8 mouse cellular contexts compared by ENCODE assay signal in genomic region chr8:46209057-46209456, GRCm38 (mm10). TPM values are rescaled to one million over a fixed set of nuclear protein-coding genes. Genes with fewer than 3 reads are reported as not detected.
DNase-seq lines count a peak whose midpoint lies in the region; ATAC-seq and TF ChIP-seq lines count a peak whose summit lies in the region.

No protein-coding gene starts in this region.

- H3K4me1 ChIP-seq in heart, embryonic 11.5 days (ENCODE audit: control insufficient read depth, insufficient read depth, low read length): peaks cover 38% of the 10 kb centered on the region
- peaks cover 0 to 15% of the 10 kb centered on the region in 2 experiments; a peak in 3 of 4 replicates for H3K4me1 ChIP-seq in ES-E14 (ENCODE audit: control insufficient read depth in 2 of 2, insufficient read depth in 2 of 2, low read length in 2 of 2, poor library complexity in 1 of 2)
- H3K4me1 ChIP-seq in forebrain, embryonic 12.5 days: peaks cover 34% of the 10 kb centered on the region
- H3K4me1 ChIP-seq in kidney, postnatal 0 days (replicated peaks; ENCODE audit: insufficient read depth, low read length): peaks cover 24% of the 10 kb centered on the region
- H3K4me1 ChIP-seq in olfactory bulb, adult 2 months (ENCODE audit: control insufficient read depth, insufficient read depth, low read length): peaks cover 15% of the 10 kb centered on the region

- no peak for TF ChIP-seq CTCF in kidney, postnatal 0 days (IDR thresholded peaks at IDR 0.05; ENCODE audit: low read depth)
- TF ChIP-seq CTCF in olfactory bulb, adult 2 months (IDR thresholded peaks at IDR 0.05; ENCODE audit: insufficient read depth, low read depth, low read length): no peak

- H3K9ac ChIP-seq in heart, embryonic 11.5 days (ENCODE audit: low read depth, low read length): peak overlapping the region; percentile 98
- H3K9ac ChIP-seq in ES-E14 (ENCODE audit: insufficient read depth, low read depth, low read length, poor library complexity, severe bottlenecking): peak overlapping the region; percentile 28; the same call in 1 of the 2 replicates
- H3K9ac ChIP-seq in forebrain, embryonic 12.5 days: peak overlapping the region; percentile 92
- H3K9ac ChIP-seq in kidney, postnatal 0 days (ENCODE audit: low read depth, low read length): peak overlapping the region; percentile 98; the same call in 1 of the 2 replicates

- in situ Hi-C loops in ES-E14 (cut with MboI; ENCODE audit: low sequenced_read_pairs in 2 of 2, unreplicated experiment in 2 of 2): no loop called here

- H3K27ac ChIP-seq in heart, embryonic 11.5 days (ENCODE audit: low read depth, low read length): peak overlapping the region; percentile 55
- no peak overlapping the region for H3K27ac ChIP-seq in ES-E14 (ENCODE audit: insufficient read depth, low read depth, low read length, poor library complexity, severe bottlenecking)
- no peak overlapping the region for H3K27ac ChIP-seq in forebrain, embryonic 12.5 days
- no peak overlapping the region for H3K27ac ChIP-seq in kidney, postnatal 0 days
- no peak overlapping the region for H3K27ac ChIP-seq in olfactory bulb, adult 2 months (ENCODE audit: insufficient read depth, low read depth, low read length)

- no peaks in the 10 kb centered on the region for H3K27me3 ChIP-seq in heart, embryonic 11.5 days (ENCODE audit: control insufficient read depth, insufficient read depth, low read length)
- no peaks in the 10 kb centered on the region for H3K27me3 ChIP-seq in forebrain, embryonic 12.5 days
- no peaks in the 10 kb centered on the region for H3K27me3 ChIP-seq in kidney, postnatal 0 days (ENCODE audit: insufficient read depth, low read length)

- TF ChIP-seq POLR2A in olfactory bulb, adult 2 months (IDR thresholded peaks at IDR 0.05; ENCODE audit: insufficient read depth, low read depth, low read length): no peak

- no peaks in the 10 kb centered on the region for H3K9me3 ChIP-seq in heart, embryonic 11.5 days (replicated peaks; ENCODE audit: control insufficient read depth, low read length)
- H3K9me3 ChIP-seq in ES-E14 (ENCODE audit: control insufficient read depth, insufficient read depth, low read depth, low read length): no peaks in the 10 kb centered on the region
- H3K9me3 ChIP-seq in forebrain, embryonic 12.5 days: no peaks in the 10 kb centered on the region
- H3K9me3 ChIP-seq in kidney, postnatal 0 days (replicated peaks; ENCODE audit: low read length): no peaks in the 10 kb centered on the region

- peak overlapping the region; percentile 95 for H3K4me3 ChIP-seq in heart, embryonic 11.5 days (ENCODE audit: low read depth, low read length)
- peak overlapping the region in 1 of 2 experiments; percentile 30; a peak in 1 of 4 replicates for H3K4me3 ChIP-seq in ES-E14 (ENCODE audit: insufficient read depth in 1 of 2, low read depth in 1 of 2, low read length in 2 of 2, poor library complexity in 1 of 2, severe bottlenecking in 1 of 2)
- H3K4me3 ChIP-seq in forebrain, embryonic 12.5 days (replicated peaks): peak overlapping the region; percentile 73
- H3K4me3 ChIP-seq in kidney, postnatal 0 days (replicated peaks; ENCODE audit: low read depth, low read length): peak overlapping the region; percentile 86
- H3K4me3 ChIP-seq in olfactory bulb, adult 2 months (ENCODE audit: insufficient read depth, low read depth, low read length): peak overlapping the region; percentile 39

- no peak for ATAC-seq in heart, embryonic 11.5 days (replicated peaks; ENCODE audit: insufficient number of reproducible peaks, low FRiP score, low TSS enrichment)
- no peak for ATAC-seq in forebrain, embryonic 12.5 days (ENCODE audit: low FRiP score)
- ATAC-seq in kidney, postnatal 0 days (replicated peaks; ENCODE audit: low FRiP score, low read depth): no peak
- ATAC-seq in granulocyte monocyte progenitor cell, adult 5-6 weeks (replicated peaks; ENCODE audit: poor library complexity, severe bottlenecking): no peak
- ATAC-seq in megakaryocyte, adult 5-6 weeks (ENCODE audit: poor library complexity, severe bottlenecking): no peak

- DNase-seq in heart, adult 8-10 months (ENCODE audit: low spot score): no peak
- no peak for DNase-seq in ES-E14 (ENCODE audit: low read depth, low spot score)
- DNase-seq in kidney, postnatal 0 days (ENCODE audit: low spot score): no peak

- 61% methylated on average over 15 of the region's 15 CpGs for WGBS in heart, embryonic 11.5 days (ENCODE audit: insufficient replicate concordance)
- 80% methylated on average over 15 of the region's 15 CpGs for WGBS in forebrain, embryonic 12.5 days
- WGBS in kidney, postnatal 0 days: 67% methylated on average over 15 of the region's 15 CpGs
- 33% methylated on average over 15 of the region's 15 CpGs for WGBS in olfactory bulb, adult 2 months

- peak overlapping the region; percentile 79 for H3K4me2 ChIP-seq in heart, embryonic 11.5 days
- H3K4me2 ChIP-seq in forebrain, embryonic 12.5 days: peak overlapping the region; percentile 65
- peak overlapping the region; percentile 79 for H3K4me2 ChIP-seq in kidney, postnatal 0 days (ENCODE audit: low read length)

- H3K36me3 ChIP-seq in heart, embryonic 11.5 days (ENCODE audit: control insufficient read depth, insufficient read depth, low read length): peaks cover 42% of the 10 kb centered on the region
- peaks cover 26% of the 10 kb centered on the region for H3K36me3 ChIP-seq in ES-E14 (ENCODE audit: control insufficient read depth, insufficient read depth, low read length, poor library complexity, severe bottlenecking)
- H3K36me3 ChIP-seq in forebrain, embryonic 12.5 days (replicated peaks): peaks cover 51% of the 10 kb centered on the region
- H3K36me3 ChIP-seq in kidney, postnatal 0 days (ENCODE audit: insufficient read depth, low read length): peaks cover 44% of the 10 kb centered on the region

TF ChIP-seq in ES-E14, 5 proteins besides CTCF, POLR2A, EP300 and RAD21:
- TF ChIP-seq MAFK (IDR thresholded peaks at IDR 0.05; ENCODE audit: insufficient read depth, low read depth, low read length): no peak
- TF ChIP-seq CHD2 (IDR thresholded peaks at IDR 0.05; ENCODE audit: low read depth, low read length): no peak
- TF ChIP-seq ZNF384 (IDR thresholded peaks at IDR 0.05; ENCODE audit: low read depth, low read length): no peak
- TF ChIP-seq HCFC1 (IDR thresholded peaks at IDR 0.05; ENCODE audit: borderline replicate concordance, insufficient read depth, low read length): no peak
- no peak for TF ChIP-seq ZC3H11A (IDR thresholded peaks at IDR 0.05; ENCODE audit: borderline replicate concordance, low read depth, low read length)

RNA-seq across cellular contexts. Expression of gene Slc25a4, which starts 2.0 kb away (rescaled TPM):
- 1,564 and 1,695 TPM in 2 replicates for polyA plus RNA-seq in heart, embryonic 11.5 days (2014; fragmentation: Nextera tagmentation; extraction: Ambion mirVana)
- 1,000 to 10,000 TPM; 4,428 to 5,209 (median 4,678) TPM for total RNA-seq in heart, adult 8-10 months (2022)
- 168 and 284 TPM in 2 replicates for total RNA-seq in ES-E14 (2012; rRNA removed)
- polyA plus RNA-seq in forebrain, embryonic 12.5 days (2016; fragmentation: Nextera tagmentation; extraction: Ambion mirVana): 448 and 462 TPM in 2 replicates
- 835 and 864 TPM in 2 replicates for polyA plus RNA-seq in kidney, postnatal 0 days (2015; fragmentation: Nextera tagmentation; extraction: Ambion mirVana)
- polyA plus RNA-seq in olfactory bulb, adult 2 months (2012; ENCODE audit: insufficient read depth, insufficient read length, low replicate concordance, missing spikeins): 159 and 241 TPM in 2 replicates
- total RNA-seq in granulocyte monocyte progenitor cell, adult 5-6 weeks (2014; fragmentation: Nextera tagmentation): 71.7 and 105 TPM in 2 replicates
- total RNA-seq in granulocyte monocyte progenitor cell, adult 5-6 weeks (2017): 169 and 178 TPM in 2 replicates
- 75.2 and 75.9 TPM in 2 replicates for total RNA-seq in megakaryocyte, adult 5-6 weeks (2015)
- total RNA-seq in megakaryocyte, adult 5-6 weeks (2017): 119 and 127 TPM in 2 replicates

RNA-seq across cellular contexts. Expression of gene Snx25, which starts 57.1 kb away (rescaled TPM):
- polyA plus RNA-seq in heart, embryonic 11.5 days (2014; fragmentation: Nextera tagmentation; extraction: Ambion mirVana): 2.9 and 6.6 TPM in 2 replicates
- 10 to 100 TPM in 1 of 4 experiments, 1 to 10 TPM in 3; 7.8 to 10.4 (median 8.7) TPM for total RNA-seq in heart, adult 8-10 months (2022)
- 8.1 and 10.3 TPM in 2 replicates for total RNA-seq in ES-E14 (2012; rRNA removed)
- 4.1 and 4.5 TPM in 2 replicates for polyA plus RNA-seq in forebrain, embryonic 12.5 days (2016; fragmentation: Nextera tagmentation; extraction: Ambion mirVana)
- 5.4 and 6.3 TPM in 2 replicates for polyA plus RNA-seq in kidney, postnatal 0 days (2015; fragmentation: Nextera tagmentation; extraction: Ambion mirVana)
- not detected in 2 replicates for polyA plus RNA-seq in olfactory bulb, adult 2 months (2012; ENCODE audit: insufficient read depth, insufficient read length, low replicate concordance, missing spikeins)
- 6.6 and 18.2 TPM in 2 replicates for total RNA-seq in granulocyte monocyte progenitor cell, adult 5-6 weeks (2014; fragmentation: Nextera tagmentation)
- 12.0 and 14.0 TPM in 2 replicates for total RNA-seq in granulocyte monocyte progenitor cell, adult 5-6 weeks (2017)
- 20.8 and 24.5 TPM in 2 replicates for total RNA-seq in megakaryocyte, adult 5-6 weeks (2015)
- 20.2 and 30.7 TPM in 2 replicates for total RNA-seq in megakaryocyte, adult 5-6 weeks (2017)

RNA-seq across cellular contexts. Expression of gene Cfap97, which starts 57.5 kb away (rescaled TPM):
- 21.5 and 22.3 TPM in 2 replicates for polyA plus RNA-seq in heart, embryonic 11.5 days (2014; fragmentation: Nextera tagmentation; extraction: Ambion mirVana)
- 10 to 100 TPM; 11.8 to 14.0 (median 13.4) TPM for total RNA-seq in heart, adult 8-10 months (2022)
- total RNA-seq in ES-E14 (2012; rRNA removed): 5.7 and 7.4 TPM in 2 replicates
- 22.4 and 22.9 TPM in 2 replicates for polyA plus RNA-seq in forebrain, embryonic 12.5 days (2016; fragmentation: Nextera tagmentation; extraction: Ambion mirVana)
- 34.7 and 37.4 TPM in 2 replicates for polyA plus RNA-seq in kidney, postnatal 0 days (2015; fragmentation: Nextera tagmentation; extraction: Ambion mirVana)
- not detected in 2 replicates for polyA plus RNA-seq in olfactory bulb, adult 2 months (2012; ENCODE audit: insufficient read depth, insufficient read length, low replicate concordance, missing spikeins)
- total RNA-seq in granulocyte monocyte progenitor cell, adult 5-6 weeks (2014; fragmentation: Nextera tagmentation): 22.7 and 29.9 TPM in 2 replicates
- total RNA-seq in granulocyte monocyte progenitor cell, adult 5-6 weeks (2017): 24.9 and 29.0 TPM in 2 replicates
- total RNA-seq in megakaryocyte, adult 5-6 weeks (2015): 14.5 and 19.8 TPM in 2 replicates
- 15.7 and 24.1 TPM in 2 replicates for total RNA-seq in megakaryocyte, adult 5-6 weeks (2017)

Comparison
In these comparisons a context has a peak if more than half of its experiments do, and no peak if none do; other contexts are left out.
1. H3K9ac ChIP-seq: peak in every context shown above with its lines; median percentile 98 in heart, embryonic 11.5 days; 98 in kidney, postnatal 0 days; 92 in forebrain, embryonic 12.5 days; 28 in ES-E14.
2. RNA of gene Slc25a4, which starts 2.0 kb away (total RNA-seq): 4,428 to 5,209 TPM in heart, adult 8-10 months; 168 to 284 TPM in ES-E14, 71.7 to 178 TPM in granulocyte monocyte progenitor cell, adult 5-6 weeks and 75.2 to 127 TPM in megakaryocyte, adult 5-6 weeks; every median in the first group is over 10 times any median in the second.
3. Peak in every context shown above with its lines, with median percentiles within 50 percentile points of each other: H3K4me2 ChIP-seq.